Mouse (Mus musculus): ENCODE results near the gene Kcnq1. TPM values are rescaled to one million over a fixed set of nuclear protein-coding genes. Genes with fewer than 3 reads are reported as not detected.

Gene Kcnq1
- polyA plus RNA-seq, 1 experiment from 2014 or later = 1.0 TPM

DNA sequence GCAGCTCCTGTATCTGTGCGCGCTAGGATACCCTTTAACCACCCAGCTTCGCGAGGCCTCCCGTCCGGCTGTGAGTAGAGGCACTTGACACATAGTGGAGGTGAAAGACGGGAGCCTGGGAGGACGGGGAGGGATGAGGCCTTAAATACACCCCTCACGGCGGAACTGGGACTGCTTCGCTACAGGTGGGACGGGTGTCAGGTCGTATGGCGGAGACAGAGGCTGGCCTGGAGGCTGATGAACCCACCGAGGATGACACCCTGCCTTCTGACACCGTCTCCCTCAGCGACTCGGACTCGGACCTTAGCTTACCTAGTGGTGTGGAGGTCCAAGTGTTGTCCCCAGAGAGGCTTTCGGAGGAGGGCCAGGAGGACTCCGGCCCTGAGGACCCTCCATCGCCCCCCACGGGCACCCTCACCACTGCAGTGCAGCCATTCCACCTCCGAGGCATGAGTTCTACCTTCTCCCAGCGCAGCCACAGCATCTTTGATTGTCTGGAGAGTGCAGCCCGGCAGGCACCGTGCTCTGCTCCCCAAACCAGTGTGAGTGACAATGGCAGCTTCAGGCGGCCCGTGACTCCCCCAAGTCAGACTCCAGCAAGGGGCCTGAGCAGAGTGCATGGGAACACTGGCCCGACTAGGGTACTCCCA, 36.3 kb upstream of the Kcnq1 start:
- Histone ChIP-seq H3K27me3 (replicated peaks; ENCODE audit: low read depth, poor library complexity, severe bottlenecking) (no peaks in the 10 kb centered on the region), H3K36me3 (replicated peaks) (peaks cover 52% of the 10 kb centered on the region), H3K4me3 (peak overlapping the region; percentile 94), H3K27ac (replicated peaks) (peak overlapping the region; percentile 90), H3K9me3 (no peaks in the 10 kb centered on the region), H3K4me1 (peaks cover 29% of the 10 kb centered on the region)
- peak; percentile 16 for DNase-seq (ENCODE audit: low spot score)
- WGBS = 13% methylated on average over 30 of the region's 30 CpGs

DNA sequence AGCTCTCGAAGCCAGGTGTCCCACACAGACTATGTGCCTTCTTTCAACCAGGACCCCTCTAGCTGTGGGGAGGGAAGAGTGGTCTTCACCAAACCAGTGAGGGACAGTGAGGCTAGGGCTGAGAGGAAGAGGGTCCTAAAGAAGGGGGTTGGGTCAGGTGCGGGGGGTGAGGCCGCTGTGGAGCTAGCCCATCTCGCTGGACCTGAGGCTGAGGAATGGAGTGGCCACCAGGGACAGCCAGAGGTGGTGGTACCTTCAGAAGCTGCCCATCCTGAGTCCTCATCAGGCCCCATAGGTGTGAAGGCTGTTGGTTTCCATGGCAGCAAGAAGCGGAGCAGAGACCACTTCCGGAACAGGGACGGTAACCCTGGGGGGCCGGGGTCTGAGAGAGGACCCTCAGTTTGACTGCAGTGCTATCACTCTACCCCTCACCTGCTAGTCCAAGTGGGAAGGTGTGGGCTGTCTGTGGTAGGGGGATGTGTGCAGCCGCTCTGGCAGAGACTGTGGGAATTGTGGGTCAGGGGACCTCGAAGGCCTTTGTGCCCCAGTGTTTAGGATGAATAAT, 35.6 kb upstream of the Kcnq1 start:
- Histone ChIP-seq H3K4me1 (peaks cover 29% of the 10 kb centered on the region), H3K4me3 (peak overlapping the region; percentile 94), H3K36me3 (replicated peaks) (peaks cover 45% of the 10 kb centered on the region), H3K9me3 (no peaks in the 10 kb centered on the region), H3K27ac (replicated peaks) (peak overlapping the region; percentile 90), H3K27me3 (replicated peaks; ENCODE audit: low read depth, poor library complexity, severe bottlenecking) (no peaks in the 10 kb centered on the region)
- no peak for DNase-seq (ENCODE audit: low spot score)
- WGBS = 92% methylated on average over 10 of the region's 10 CpGs

DNA sequence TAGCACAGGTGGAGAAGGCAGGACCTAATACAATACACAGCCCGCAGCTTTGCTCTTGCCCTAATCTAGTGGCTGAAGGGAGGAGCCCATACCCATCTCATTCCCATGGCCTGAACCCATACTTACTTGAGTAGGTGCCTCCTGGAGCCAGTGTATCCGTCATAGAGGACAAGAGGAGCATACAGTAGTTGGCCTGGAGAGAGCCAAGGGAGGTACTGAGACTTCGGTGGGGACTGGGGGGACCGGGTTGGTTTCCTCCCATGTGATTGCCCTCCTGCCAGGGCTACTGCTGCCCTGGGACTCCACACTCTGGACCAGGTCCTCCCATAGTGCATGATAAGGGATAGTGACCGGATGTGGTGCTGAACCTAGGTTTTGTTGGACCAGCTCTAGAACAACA, 33.6 kb upstream of the Kcnq1 start:
- H3K36me3 ChIP-seq (replicated peaks) = peaks cover 24% of the 10 kb centered on the region
- H3K4me3 ChIP-seq = no peak overlapping the region
- H3K27me3 ChIP-seq (replicated peaks; ENCODE audit: low read depth, poor library complexity, severe bottlenecking) = no peaks in the 10 kb centered on the region
- H3K9me3 ChIP-seq = no peaks in the 10 kb centered on the region
- peaks cover 28% of the 10 kb centered on the region for H3K4me1 ChIP-seq
- WGBS = 88% methylated on average over 5 of the region's 5 CpGs
- no peak overlapping the region for H3K27ac ChIP-seq (replicated peaks)
- no peak for DNase-seq (ENCODE audit: low spot score)

DNA sequence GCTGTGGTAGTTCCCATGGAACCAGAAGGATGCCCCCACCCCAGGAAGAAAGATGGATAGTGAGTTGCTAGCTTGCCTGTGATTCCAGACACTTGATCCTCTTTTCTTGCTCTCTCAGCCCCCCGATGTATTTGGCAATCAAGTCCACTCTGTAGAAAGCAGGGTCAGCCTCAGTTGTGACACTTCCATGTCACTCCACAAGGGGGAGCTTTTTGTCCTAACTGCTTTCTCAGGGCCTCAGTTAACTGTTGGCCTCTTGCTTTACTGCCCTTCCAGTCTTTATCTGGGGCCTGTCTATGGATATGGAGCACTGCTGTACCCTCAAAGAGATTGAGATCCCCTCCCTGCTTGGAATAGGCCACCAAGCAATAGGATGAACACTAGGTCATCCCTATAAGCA, 33.1 kb upstream of the Kcnq1 start:
- no peak overlapping the region for H3K4me3 ChIP-seq
- H3K27me3 ChIP-seq (replicated peaks; ENCODE audit: low read depth, poor library complexity, severe bottlenecking) = no peaks in the 10 kb centered on the region
- peak; percentile 59 for DNase-seq (ENCODE audit: low spot score)
- no peaks in the 10 kb centered on the region for H3K9me3 ChIP-seq
- H3K27ac ChIP-seq (replicated peaks) = no peak overlapping the region
- H3K36me3 ChIP-seq (replicated peaks) = peaks cover 20% of the 10 kb centered on the region
- 80% methylated on average over 1 of the region's 1 CpGs for WGBS
- peaks cover 23% of the 10 kb centered on the region for H3K4me1 ChIP-seq

DNA sequence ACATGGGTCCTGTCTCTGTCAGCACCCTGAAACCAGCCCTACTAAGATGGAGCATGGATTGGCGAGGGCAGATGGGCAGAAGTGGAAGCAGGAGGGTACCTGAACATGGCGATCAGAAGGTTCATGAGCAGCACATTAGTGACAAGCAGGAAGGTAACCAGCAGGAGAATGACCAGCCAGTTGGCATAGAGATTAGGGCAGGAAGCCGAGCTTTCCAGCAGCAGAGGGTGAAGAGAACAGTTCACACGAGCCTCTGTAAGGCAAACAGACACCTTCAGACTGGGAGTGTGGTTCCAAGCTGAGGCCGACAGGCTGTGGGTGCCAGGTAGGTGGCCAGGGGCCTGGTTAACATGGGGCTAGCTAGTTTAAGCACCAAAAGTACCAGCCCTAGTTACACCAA, 30.8 kb upstream of the Kcnq1 start:
- Histone ChIP-seq H3K27me3 (replicated peaks; ENCODE audit: low read depth, poor library complexity, severe bottlenecking) (no peaks in the 10 kb centered on the region), H3K9me3 (no peaks in the 10 kb centered on the region), H3K27ac (replicated peaks) (no peak overlapping the region), H3K4me1 (peaks cover 9% of the 10 kb centered on the region), H3K36me3 (replicated peaks) (peaks cover 15% of the 10 kb centered on the region), H3K4me3 (no peak overlapping the region)
- 74% methylated on average over 5 of the region's 5 CpGs for WGBS
- DNase-seq (ENCODE audit: low spot score) = no peak

DNA sequence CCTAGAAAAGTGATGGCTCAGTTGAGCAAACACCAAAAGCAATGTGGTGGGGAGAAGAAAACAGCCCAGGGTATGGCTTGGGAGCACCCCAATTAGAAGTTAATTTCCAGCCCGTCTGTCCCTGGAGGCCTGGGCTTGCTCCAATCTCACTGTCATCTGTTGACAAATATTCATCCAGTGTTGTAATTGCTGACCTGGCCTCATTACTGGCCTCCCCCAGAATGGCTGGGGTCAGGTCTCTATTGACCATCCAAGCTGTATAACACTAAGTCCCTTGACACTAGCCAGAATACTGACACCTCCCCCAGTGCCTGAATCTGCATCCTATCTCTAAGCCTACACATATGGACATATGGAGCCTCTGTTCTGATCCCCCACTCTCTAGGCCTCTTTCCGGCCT, 28.8 kb upstream of the Kcnq1 start:
- H3K4me1 ChIP-seq = peaks cover 6% of the 10 kb centered on the region
- 0 out of 2 replicates have a peak, but pooled peaks cover under 1% of the 10 kb centered on the region for H3K36me3 ChIP-seq (replicated peaks)
- WGBS = 80% methylated on average over 2 of the region's 2 CpGs
- no peak overlapping the region for H3K4me3 ChIP-seq
- no peak for DNase-seq (ENCODE audit: low spot score)
- H3K27me3 ChIP-seq (replicated peaks; ENCODE audit: low read depth, poor library complexity, severe bottlenecking) = 0 out of 2 replicates have a peak, but pooled peaks cover 4% of the 10 kb centered on the region
- no peaks in the 10 kb centered on the region for H3K9me3 ChIP-seq
- H3K27ac ChIP-seq (replicated peaks) = no peak overlapping the region

DNA sequence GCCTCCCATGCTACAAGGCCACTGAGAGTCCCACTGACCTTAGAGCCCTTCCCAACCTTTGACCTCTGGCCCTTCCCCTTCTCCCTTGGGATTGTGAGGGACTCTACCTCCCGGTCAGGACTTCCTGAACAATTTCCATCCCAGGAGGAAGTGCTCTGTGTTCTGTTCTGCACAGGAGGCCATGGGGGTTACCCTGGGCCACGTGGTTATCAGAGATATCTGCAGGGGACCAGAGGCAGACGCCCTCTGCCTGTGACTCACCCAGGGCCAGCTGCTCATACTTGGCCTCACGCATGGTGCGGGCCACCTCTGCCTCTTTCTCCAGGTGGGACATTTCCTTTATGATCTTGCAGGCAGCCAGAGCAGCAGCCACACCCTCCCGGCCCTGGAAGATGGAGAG, 24.1 kb upstream of the Kcnq1 start:
- no peak for DNase-seq (ENCODE audit: low spot score)
- no peaks in the 10 kb centered on the region for H3K36me3 ChIP-seq (replicated peaks)
- H3K4me1 ChIP-seq = peaks cover 12% of the 10 kb centered on the region
- 0 out of 2 replicates have a peak, but pooled peaks cover 8% of the 10 kb centered on the region for H3K27me3 ChIP-seq (replicated peaks; ENCODE audit: low read depth, poor library complexity, severe bottlenecking)
- no peaks in the 10 kb centered on the region for H3K9me3 ChIP-seq
- H3K4me3 ChIP-seq = no peak overlapping the region
- no peak overlapping the region for H3K27ac ChIP-seq (replicated peaks)
- 61% methylated on average over 6 of the region's 6 CpGs for WGBS

DNA sequence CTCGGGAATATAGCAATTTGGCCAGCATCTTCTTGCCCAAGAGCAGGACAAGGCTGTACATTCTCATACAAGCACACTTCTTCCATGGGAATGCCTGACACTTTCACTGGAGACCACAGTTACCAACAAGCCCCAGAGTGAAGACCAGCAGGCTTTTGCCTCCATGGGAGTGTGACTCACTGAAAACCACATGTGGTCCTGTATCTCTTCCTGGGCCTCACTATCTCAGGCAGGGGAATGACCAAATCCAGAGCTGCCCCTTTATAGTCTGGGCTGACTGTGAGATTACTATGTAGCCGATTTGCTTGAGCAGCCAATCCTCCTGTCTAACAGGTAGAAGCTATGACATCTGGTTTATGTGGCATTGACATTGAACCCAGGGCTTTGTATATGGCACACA, 22.5 kb upstream of the Kcnq1 start:
- Histone ChIP-seq H3K4me3 (no peak overlapping the region), H3K27ac (replicated peaks) (no peak overlapping the region), H3K36me3 (replicated peaks) (no peaks in the 10 kb centered on the region), H3K4me1 (peaks cover 14% of the 10 kb centered on the region), H3K27me3 (replicated peaks; ENCODE audit: low read depth, poor library complexity, severe bottlenecking) (0 out of 2 replicates have a peak, but pooled peaks cover 11% of the 10 kb centered on the region), H3K9me3 (no peaks in the 10 kb centered on the region)
- 78% methylated on average over 2 of the region's 2 CpGs for WGBS
- no peak for DNase-seq (ENCODE audit: low spot score)

DNA sequence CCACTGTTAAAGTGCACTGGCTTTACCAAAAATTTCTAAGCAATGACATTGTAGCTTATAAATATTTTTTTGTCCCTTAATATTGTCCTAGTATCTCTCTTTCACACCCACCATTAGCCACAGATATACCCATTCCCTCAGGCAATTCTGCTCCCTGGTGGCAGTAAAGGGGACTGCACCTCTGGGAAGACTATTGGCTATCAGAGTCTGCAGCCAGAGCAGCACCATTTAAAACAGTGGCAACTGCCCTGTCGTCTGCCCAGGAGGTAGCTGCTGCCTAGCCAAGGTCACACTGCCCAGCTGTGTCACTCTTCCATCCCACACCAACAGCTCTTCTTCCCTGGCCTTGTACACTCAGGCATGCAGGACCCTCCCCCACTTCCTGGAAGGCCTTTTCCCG, 19.8 kb upstream of the Kcnq1 start:
- peak; percentile 53 for DNase-seq (ENCODE audit: low spot score)
- H3K27ac ChIP-seq (replicated peaks) = peak overlapping the region; percentile 0; the same call in 1 of the 2 replicates
- no peaks in the 10 kb centered on the region for H3K36me3 ChIP-seq (replicated peaks)
- 50% methylated on average over 2 of the region's 2 CpGs for WGBS
- no peak overlapping the region for H3K4me3 ChIP-seq
- peaks cover 14% of the 10 kb centered on the region for H3K4me1 ChIP-seq
- no peaks in the 10 kb centered on the region for H3K9me3 ChIP-seq
- peaks cover 29% of the 10 kb centered on the region for H3K27me3 ChIP-seq (replicated peaks; ENCODE audit: low read depth, poor library complexity, severe bottlenecking)

DNA sequence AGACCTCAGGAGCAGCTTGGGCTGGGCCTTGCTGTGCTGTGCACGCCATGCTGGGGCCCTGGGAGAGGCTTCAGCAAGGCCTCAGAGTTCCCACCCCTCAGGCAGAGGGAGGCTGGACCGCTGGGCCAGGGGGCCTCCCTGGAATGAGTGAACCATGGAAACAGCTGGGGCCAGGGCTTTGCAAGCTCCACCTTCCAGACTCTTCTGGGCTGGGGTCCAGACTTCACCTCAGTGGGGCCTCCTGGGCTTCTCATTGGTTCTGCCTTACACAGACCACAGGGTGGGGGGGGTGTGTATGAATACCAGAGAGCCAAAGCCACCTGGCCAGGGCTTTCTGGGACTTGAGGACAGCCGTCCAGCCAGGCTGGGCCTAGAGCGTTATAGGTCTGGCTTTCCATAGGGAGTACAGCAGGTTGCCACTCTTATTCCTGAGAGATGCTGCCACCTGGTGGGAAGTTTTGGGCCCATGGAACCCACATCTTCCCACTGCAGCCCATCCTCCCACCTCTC, 19.0 kb upstream of the Kcnq1 start:
- no peak overlapping the region for H3K4me3 ChIP-seq
- WGBS = 43% methylated on average over 4 of the region's 4 CpGs
- H3K27ac ChIP-seq (replicated peaks) = 0 out of 2 replicates have a peak overlapping the region, but pooled peaks have one; percentile 0
- H3K9me3 ChIP-seq = no peaks in the 10 kb centered on the region
- H3K27me3 ChIP-seq (replicated peaks; ENCODE audit: low read depth, poor library complexity, severe bottlenecking) = peaks cover 25% of the 10 kb centered on the region
- H3K4me1 ChIP-seq = peaks cover 10% of the 10 kb centered on the region
- H3K36me3 ChIP-seq (replicated peaks) = no peaks in the 10 kb centered on the region
- DNase-seq (ENCODE audit: low spot score) = peak; percentile 61

DNA sequence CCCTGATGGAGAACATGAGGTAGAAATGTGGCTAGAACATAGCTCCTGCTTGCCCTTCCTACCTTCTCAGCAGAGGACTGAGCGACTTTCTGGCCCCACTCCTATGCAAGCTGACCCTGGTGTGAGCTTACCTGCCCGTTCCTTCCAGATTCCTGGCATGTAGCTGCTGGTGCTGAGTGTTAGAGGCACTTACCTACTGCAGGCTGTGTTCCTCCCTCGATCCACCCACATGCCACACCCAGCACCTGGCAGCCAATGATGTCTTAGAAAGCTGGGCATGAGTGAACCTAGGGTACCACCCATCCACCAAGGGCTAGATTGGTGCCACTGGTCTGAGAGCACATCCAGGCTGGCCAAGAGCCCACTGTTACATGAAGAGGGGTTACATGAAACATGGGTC, 12.3 kb upstream of the Kcnq1 start:
- 82% methylated on average over 3 of the region's 3 CpGs for WGBS
- Histone ChIP-seq H3K27ac (replicated peaks) (no peak overlapping the region), H3K9me3 (no peaks in the 10 kb centered on the region), H3K27me3 (replicated peaks; ENCODE audit: low read depth, poor library complexity, severe bottlenecking) (peaks cover 37% of the 10 kb centered on the region), H3K4me3 (no peak overlapping the region), H3K36me3 (replicated peaks) (no peaks in the 10 kb centered on the region), H3K4me1 (0 out of 2 replicates have a peak, but pooled peaks cover 5% of the 10 kb centered on the region)
- no peak for DNase-seq (ENCODE audit: low spot score)

DNA sequence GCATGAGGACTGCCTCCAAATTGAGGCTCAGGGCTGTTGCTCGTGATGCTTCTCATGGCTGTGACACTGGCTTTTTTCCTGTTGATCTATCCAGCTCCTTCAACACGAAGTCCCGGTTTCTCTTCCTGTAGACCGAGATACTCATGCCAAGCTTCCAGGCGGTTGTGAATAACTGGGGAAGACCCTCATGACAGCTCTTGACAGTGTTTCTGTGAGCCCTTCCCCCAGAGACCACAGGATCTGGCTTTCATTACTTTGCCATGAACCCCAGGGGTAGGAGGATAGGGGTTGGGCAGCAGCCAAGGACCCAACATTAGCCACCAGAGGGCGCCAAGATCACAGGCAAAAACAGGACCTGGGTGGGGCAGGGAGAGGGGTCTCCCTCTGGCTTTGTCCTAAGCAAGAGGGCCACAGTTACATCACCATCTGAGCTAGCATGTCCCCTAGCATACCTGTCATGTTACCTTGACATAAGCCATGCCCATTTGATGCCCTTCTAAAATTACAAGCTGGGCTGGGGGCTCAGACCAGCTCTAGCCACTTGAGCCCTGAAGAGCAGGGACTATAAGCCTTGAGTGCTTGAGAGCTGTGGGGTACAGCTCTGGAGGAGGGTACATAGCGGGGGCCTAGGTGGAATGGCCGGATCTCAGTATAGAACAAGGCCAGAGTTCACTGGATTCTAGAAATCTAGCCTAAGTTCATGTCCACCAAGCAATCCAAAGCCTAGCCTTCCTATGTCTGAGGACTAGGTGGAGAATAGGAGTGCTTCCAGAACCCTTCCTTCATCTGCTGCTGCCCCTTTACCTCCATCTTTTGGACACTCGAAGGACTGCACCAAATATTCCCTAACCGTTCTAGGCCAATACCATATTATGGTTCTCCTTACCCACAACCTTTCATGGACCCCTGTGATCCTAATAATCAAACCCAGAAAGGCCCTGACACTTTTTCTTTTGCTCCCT, 11.3 kb upstream of the Kcnq1 start, which contains the start of gene Trpm5:
Trpm5 (minus strand) TSS at position 51 of the 962 bp plus-strand sequence.
- whole genome bisulfite sequencing = 42% methylated on average over 10 of the region's 10 CpGs
- Histone ChIP-seq H3K27me3 (replicated peaks; ENCODE audit: low read depth, poor library complexity, severe bottlenecking) (peaks cover 37% of the 10 kb centered on the region), H3K9me3 (no peaks in the 10 kb centered on the region), H3K4me1 (0 out of 2 replicates have a peak, but pooled peaks cover 5% of the 10 kb centered on the region), H3K27ac (replicated peaks) (no peak within 1 kb of the TSS), H3K36me3 (replicated peaks) (no peaks in the 10 kb centered on the region), H3K4me3 (no peak within 1 kb of the TSS)
- DNase-seq (ENCODE audit: low spot score) = peak; percentile 80

All from embryonic facial prominence, embryonic 10.5 days (tissue).